Mouse (Mus musculus) testis, adult 2 months (tissue): Measurements from ENCODE around the gene Trpt1.

Source experiments
- CTCF ChIP-seq: fragments of 200-500 bp; IDR thresholded peaks from 2 replicates; pipeline ENCODE4 v1.5.1; 2012; ENCODE audit warnings: low read depth, mild to moderate bottlenecking, inconsistent platforms, low read length, moderate library complexity; ENCODE audit not compliant: control insufficient read depth, insufficient read depth, insufficient replicate concordance
- POLR2A ChIP-seq: fragments of 200-500 bp; IDR thresholded peaks from 2 replicates; pipeline ENCODE4 v1.6.1; 2012; ENCODE audit warnings: low read depth, mild to moderate bottlenecking, inconsistent platforms, low read length, moderate library complexity; ENCODE audit not compliant: control insufficient read depth

DNA sequence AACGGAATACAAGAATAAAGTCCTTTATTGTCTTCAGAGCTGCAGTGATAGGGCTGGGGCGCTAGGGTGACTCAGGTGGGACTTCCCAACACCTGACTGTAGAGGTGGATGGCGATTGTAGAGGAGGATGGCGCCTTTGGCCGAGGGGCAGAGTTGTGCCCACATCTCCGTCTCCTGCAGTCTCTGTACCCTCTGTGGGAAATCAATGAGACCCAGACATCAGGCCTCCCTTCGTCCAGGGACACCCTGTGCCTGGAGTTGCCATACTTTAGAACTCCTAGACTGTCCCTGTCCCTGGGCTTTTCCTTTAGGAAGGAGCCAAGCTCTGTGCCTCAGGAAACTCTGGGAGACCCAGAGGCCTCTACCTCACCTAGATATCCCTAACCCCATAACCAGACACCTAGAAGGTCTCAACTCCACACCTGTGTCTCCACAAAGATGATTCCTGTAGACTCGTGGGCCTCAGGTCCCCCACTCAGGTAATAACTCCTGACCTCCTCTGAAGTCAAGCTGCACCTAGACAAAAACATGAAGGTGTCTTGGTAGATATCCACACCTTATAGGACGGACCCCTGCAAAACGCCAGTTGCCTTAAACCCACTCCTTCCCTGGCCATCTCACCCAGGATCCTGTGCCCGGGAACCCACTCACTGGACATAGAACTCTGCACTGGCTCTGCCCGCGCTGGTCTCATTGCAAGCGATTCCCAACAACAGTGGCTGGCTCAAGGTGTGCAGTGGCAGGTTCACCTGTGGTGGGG, 2.7 kb upstream of the Trpt1 start:
- no peak for TF ChIP-seq CTCF
- no peak for TF ChIP-seq POLR2A
